Mouse (Mus musculus) lung, postnatal 0 days (tissue): ENCODE results near the gene Supt3.

Source experiments
- CTCF ChIP-seq: IDR thresholded peaks from 2 replicates; pipeline ENCODE4 v1.5.1; 2016; ENCODE audit warnings: antibody characterized with exemption, mild to moderate bottlenecking
- EP300 ChIP-seq: IDR thresholded peaks from 2 replicates; pipeline ENCODE4 v1.6.1; 2016; ENCODE audit warnings: antibody characterized with exemption, mild to moderate bottlenecking, control low read depth

DNA sequence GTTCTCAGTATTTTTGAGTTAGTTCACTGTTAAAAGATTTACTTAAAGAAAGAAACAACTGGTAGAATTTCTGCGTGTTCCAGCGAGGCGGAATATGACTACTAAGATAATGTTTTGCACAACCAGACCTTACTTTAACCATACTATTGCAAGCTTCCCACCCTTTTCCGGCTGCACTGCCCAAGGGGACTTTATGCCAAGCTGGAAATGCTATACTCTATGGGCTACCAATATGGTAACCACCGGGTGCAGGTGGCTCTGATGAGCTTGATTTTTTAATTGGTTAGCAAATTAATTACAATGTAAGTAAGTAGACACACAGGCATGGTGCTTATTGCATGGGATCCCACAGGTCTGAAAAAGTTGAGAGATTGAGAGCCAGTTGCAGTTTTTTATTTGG is 1.2 kb downstream of the Supt3 start:
- no peak for TF ChIP-seq CTCF
- no peak for TF ChIP-seq EP300
